Mouse (Mus musculus) telencephalon, adult 2 months (tissue): ENCODE measurements around the gene Tnxb.

Experiments
- DNase-seq: peaks from one replicate; pipeline ENCODE4 v3.0.0-alpha.2; 2011; ENCODE audit warnings: low read depth, low spot score

Tnxb gene

GRCm38 (mm10) chr17:34670235-34670634, at the start of gene Tnxb:
TSS of gene Tnxb (plus strand) at chr17:34670535.
- DNase-seq, result no peak

GRCm38 (mm10) chr17:34621006-34621405, 49.3 kb upstream of the Tnxb start:
- no peak for DNase-seq

- no peak for DNase-seq
These were observed 47.2 kb upstream of the Tnxb start for GRCm38 (mm10) chr17:34623161-34623560.

GRCm38 (mm10) chr17:34624981-34625380, 45.4 kb upstream of the Tnxb start:
- DNase-seq, result no peak

GRCm38 (mm10) chr17:34626062-34626772, 44.1 kb upstream of the Tnxb start:
- no peak for DNase-seq

- DNase-seq, result no peak
These were observed 43.6 kb upstream of the Tnxb start for GRCm38 (mm10) chr17:34626773-34627092.

GRCm38 (mm10) chr17:34627093-34627942, 43.0 kb upstream of the Tnxb start:
- DNase-seq, result peak; percentile 95

GRCm38 (mm10) chr17:34627943-34628643, 42.2 kb upstream of the Tnxb start, which contains the start of gene Ppt2:
TSS of gene Ppt2 (minus strand) at chr17:34628510.
- no peak for DNase-seq

GRCm38 (mm10) chr17:34628644-34628967, 41.7 kb upstream of the Tnxb start:
- no peak for DNase-seq

GRCm38 (mm10) chr17:34629221-34629751, 41.0 kb upstream of the Tnxb start, which contains the start of gene Prrt1:
TSS of gene Prrt1 (plus strand) at chr17:34629533.
- peak; percentile 89 for DNase-seq

- no peak for DNase-seq
These were observed 40.3 kb upstream of the Tnxb start for GRCm38 (mm10) chr17:34629796-34630603.

- DNase-seq, result no peak
These were observed 39.5 kb upstream of the Tnxb start for GRCm38 (mm10) chr17:34630761-34631301.

- no peak for DNase-seq
These were observed 38.7 kb upstream of the Tnxb start for GRCm38 (mm10) chr17:34631647-34632046.

- DNase-seq, result peak; percentile 88
These were observed 38.1 kb upstream of the Tnxb start for GRCm38 (mm10) chr17:34632261-34632691.

GRCm38 (mm10) chr17:34635671-34636070, 34.7 kb upstream of the Tnxb start:
- no peak for DNase-seq

GRCm38 (mm10) chr17:34637459-34637858, 32.9 kb upstream of the Tnxb start:
- DNase-seq, result no peak

- DNase-seq, result no peak
These were observed 30.7 kb upstream of the Tnxb start for GRCm38 (mm10) chr17:34639461-34640255.

- DNase-seq, result peak; percentile 72
These were observed 29.3 kb upstream of the Tnxb start for GRCm38 (mm10) chr17:34640778-34641601.

- DNase-seq, result no peak
These were observed 28.4 kb upstream of the Tnxb start for GRCm38 (mm10) chr17:34641945-34642344.
